Mouse (Mus musculus): ENCODE results near the gene Elmsan1. TPM values are rescaled to one million over a fixed set of nuclear protein-coding genes. Genes with fewer than 3 reads are reported as not detected.

The Elmsan1 gene
- polyA plus RNA-seq, 1 experiment = 28.3 TPM

GRCm38 (mm10) chr12:84176886-84177765 lies 41.6 kb downstream of the Elmsan1 start:
- H3K27ac ChIP-seq (ENCODE audit: insufficient read depth, low read length) = peak overlapping the region; percentile 80
- no peak overlapping the region for H3K4me3 ChIP-seq (ENCODE audit: low read depth, low read length)
- peaks cover 6% of the 10 kb centered on the region for H3K4me1 ChIP-seq (ENCODE audit: control insufficient read depth, insufficient read depth, low read length)

GRCm38 (mm10) chr12:84176126-84176769 lies 42.4 kb downstream of the Elmsan1 start:
- Histone ChIP-seq H3K4me1 (ENCODE audit: control insufficient read depth, insufficient read depth, low read length) (peaks cover 6% of the 10 kb centered on the region), H3K4me3 (ENCODE audit: low read depth, low read length) (peak overlapping the region; percentile 54), H3K9ac (ENCODE audit: low read depth, poor library complexity, severe bottlenecking) (peak overlapping the region; percentile 27), H3K36me3 (ENCODE audit: control insufficient read depth, insufficient read depth, low read length, poor library complexity, severe bottlenecking) (0 out of 2 replicates have a peak, but pooled peaks cover 3% of the 10 kb centered on the region), H3K27ac (ENCODE audit: insufficient read depth, low read length) (peak overlapping the region; percentile 80), H3K9me3 (replicated peaks; ENCODE audit: control insufficient read depth, insufficient read depth, low read length, poor library complexity, severe bottlenecking) (no peaks in the 10 kb centered on the region), H3K27me3 (ENCODE audit: control insufficient read depth, insufficient read depth, low read length, poor library complexity, severe bottlenecking) (no peaks in the 10 kb centered on the region)
- TF ChIP-seq CTCF (IDR thresholded peaks at IDR 0.05; ENCODE audit: low read depth, low read length) (no peak), POLR2A (IDR thresholded peaks at IDR 0.05; ENCODE audit: insufficient read depth, low read length) (no peak), EP300 (IDR thresholded peaks at IDR 0.05; ENCODE audit: insufficient read depth, low read depth, low read length) (no peak)

More at GRCm38 (mm10) chr12:84176886-84177765, 41.6 kb downstream of the Elmsan1 start:
- 0 out of 2 replicates have a peak overlapping the region, but pooled peaks have one; percentile 27 for H3K9ac ChIP-seq (ENCODE audit: low read depth, poor library complexity, severe bottlenecking)
- H3K9me3 ChIP-seq (replicated peaks; ENCODE audit: control insufficient read depth, insufficient read depth, low read length, poor library complexity, severe bottlenecking) = no peaks in the 10 kb centered on the region
- H3K36me3 ChIP-seq (ENCODE audit: control insufficient read depth, insufficient read depth, low read length, poor library complexity, severe bottlenecking) = no peaks in the 10 kb centered on the region
- no peak for TF ChIP-seq EP300 (IDR thresholded peaks at IDR 0.05; ENCODE audit: insufficient read depth, low read depth, low read length)
- TF ChIP-seq CTCF (IDR thresholded peaks at IDR 0.05; ENCODE audit: low read depth, low read length) = no peak
- no peak for TF ChIP-seq POLR2A (IDR thresholded peaks at IDR 0.05; ENCODE audit: insufficient read depth, low read length)
- no peaks in the 10 kb centered on the region for H3K27me3 ChIP-seq (ENCODE audit: control insufficient read depth, insufficient read depth, low read length, poor library complexity, severe bottlenecking)

- H3K27me3 ChIP-seq (ENCODE audit: control insufficient read depth, insufficient read depth, low read length, poor library complexity, severe bottlenecking) = no peaks in the 10 kb centered on the region
- peak overlapping the region; percentile 54 for H3K4me3 ChIP-seq (ENCODE audit: low read depth, low read length)
- H3K9me3 ChIP-seq (replicated peaks; ENCODE audit: control insufficient read depth, insufficient read depth, low read length, poor library complexity, severe bottlenecking) = no peaks in the 10 kb centered on the region
- H3K9ac ChIP-seq (ENCODE audit: low read depth, poor library complexity, severe bottlenecking) = peak overlapping the region; percentile 27
- 0 out of 2 replicates have a peak, but pooled peaks cover 7% of the 10 kb centered on the region for H3K36me3 ChIP-seq (ENCODE audit: control insufficient read depth, insufficient read depth, low read length, poor library complexity, severe bottlenecking)
- H3K4me1 ChIP-seq (ENCODE audit: control insufficient read depth, insufficient read depth, low read length) = peaks cover 6% of the 10 kb centered on the region
- no peak for TF ChIP-seq POLR2A (IDR thresholded peaks at IDR 0.05; ENCODE audit: insufficient read depth, low read length)
- 0 out of 2 replicates have a peak, but pooled peaks have one; percentile 9 for TF ChIP-seq EP300 (IDR thresholded peaks at IDR 0.05; ENCODE audit: insufficient read depth, low read depth, low read length)
- H3K27ac ChIP-seq (ENCODE audit: insufficient read depth, low read length) = peak overlapping the region; percentile 80
These were observed 43.0 kb downstream of the Elmsan1 start for GRCm38 (mm10) chr12:84175659-84176061.

DNA sequence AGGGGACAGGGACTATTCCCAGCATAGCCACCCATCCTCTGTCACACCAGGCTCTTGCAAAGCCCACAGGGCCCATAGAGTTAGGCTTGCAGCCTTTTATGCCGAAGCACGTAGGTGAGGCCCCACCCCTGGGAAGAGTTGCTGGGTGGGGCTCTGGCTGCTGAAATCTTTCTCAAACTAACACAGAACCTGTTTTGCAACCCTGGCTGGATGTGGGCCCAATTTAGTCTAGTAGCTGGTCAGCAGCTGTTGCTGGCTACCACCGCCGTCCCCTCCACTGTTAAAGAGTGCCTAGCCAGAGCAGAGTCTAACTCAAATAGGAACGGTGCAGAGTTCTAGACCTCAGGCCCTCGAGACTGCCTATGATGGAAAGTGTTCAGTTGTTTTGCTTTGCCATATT lies 43.8 kb downstream of the Elmsan1 start:
- peaks cover 6% of the 10 kb centered on the region for H3K4me1 ChIP-seq (ENCODE audit: control insufficient read depth, insufficient read depth, low read length)
- no peaks in the 10 kb centered on the region for H3K9me3 ChIP-seq (replicated peaks; ENCODE audit: control insufficient read depth, insufficient read depth, low read length, poor library complexity, severe bottlenecking)
- TF ChIP-seq POLR2A (IDR thresholded peaks at IDR 0.05; ENCODE audit: insufficient read depth, low read length) (peak; percentile 26), CTCF (IDR thresholded peaks at IDR 0.05; ENCODE audit: low read depth, low read length) (no peak), EP300 (IDR thresholded peaks at IDR 0.05; ENCODE audit: insufficient read depth, low read depth, low read length) (0 out of 2 replicates have a peak, but pooled peaks have one; percentile 4)
- no peaks in the 10 kb centered on the region for H3K27me3 ChIP-seq (ENCODE audit: control insufficient read depth, insufficient read depth, low read length, poor library complexity, severe bottlenecking)
- 0 out of 2 replicates have a peak, but pooled peaks cover 7% of the 10 kb centered on the region for H3K36me3 ChIP-seq (ENCODE audit: control insufficient read depth, insufficient read depth, low read length, poor library complexity, severe bottlenecking)
- no peak overlapping the region for H3K9ac ChIP-seq (ENCODE audit: low read depth, poor library complexity, severe bottlenecking)
- no peak overlapping the region; the same call in 1 of the 2 replicates for H3K4me3 ChIP-seq (ENCODE audit: low read depth, low read length)
- H3K27ac ChIP-seq (ENCODE audit: insufficient read depth, low read length) = peak overlapping the region; percentile 82

GRCm38 (mm10) chr12:84174190-84174811 lies 44.4 kb downstream of the Elmsan1 start:
- TF ChIP-seq CTCF (IDR thresholded peaks at IDR 0.05; ENCODE audit: low read depth, low read length) (no peak), POLR2A (IDR thresholded peaks at IDR 0.05; ENCODE audit: insufficient read depth, low read length) (no peak), EP300 (IDR thresholded peaks at IDR 0.05; ENCODE audit: insufficient read depth, low read depth, low read length) (no peak)
- H3K27me3 ChIP-seq (ENCODE audit: control insufficient read depth, insufficient read depth, low read length, poor library complexity, severe bottlenecking) = no peaks in the 10 kb centered on the region
- H3K4me1 ChIP-seq (ENCODE audit: control insufficient read depth, insufficient read depth, low read length) = peaks cover 6% of the 10 kb centered on the region
- H3K27ac ChIP-seq (ENCODE audit: insufficient read depth, low read length) = peak overlapping the region; percentile 11
- no peaks in the 10 kb centered on the region for H3K9me3 ChIP-seq (replicated peaks; ENCODE audit: control insufficient read depth, insufficient read depth, low read length, poor library complexity, severe bottlenecking)
- H3K9ac ChIP-seq (ENCODE audit: low read depth, poor library complexity, severe bottlenecking) = no peak overlapping the region
- peak overlapping the region; percentile 6; the same call in 1 of the 2 replicates for H3K4me3 ChIP-seq (ENCODE audit: low read depth, low read length)
- 0 out of 2 replicates have a peak, but pooled peaks cover 7% of the 10 kb centered on the region for H3K36me3 ChIP-seq (ENCODE audit: control insufficient read depth, insufficient read depth, low read length, poor library complexity, severe bottlenecking)

Measured in ES-Bruce4 (cell line).